Mouse (Mus musculus): Measurements from ENCODE around the gene Tpx2. TPM values are rescaled to one million over a fixed set of nuclear protein-coding genes. Genes with fewer than 3 reads are reported as not detected.

The Tpx2 gene
- polyA plus RNA-seq, 1 experiment from 2014 or later = 65.6 TPM

DNA sequence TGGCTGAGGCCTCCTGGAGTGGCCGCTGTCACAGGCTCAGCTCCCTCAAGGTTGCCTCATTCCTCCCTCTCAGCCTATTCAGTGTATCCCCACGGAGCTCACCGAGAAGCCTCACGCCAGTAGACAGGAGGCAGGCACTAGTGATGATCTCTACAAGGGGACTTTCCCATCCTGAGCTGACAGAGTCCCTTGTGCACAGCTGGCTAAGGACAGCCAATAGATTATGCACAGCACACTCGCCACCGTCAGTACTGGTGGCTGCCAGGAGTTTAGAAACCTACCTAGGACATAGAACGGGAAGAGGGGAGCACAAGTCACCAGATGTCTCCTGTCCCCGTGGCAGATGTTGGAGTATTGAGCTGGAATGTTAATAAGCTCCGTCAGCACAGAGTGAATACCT lies 69.9 kb downstream of the Tpx2 start:
- WGBS = 45% methylated on average over 9 of the region's 9 CpGs
- Histone ChIP-seq H3K36me3 (no peaks in the 10 kb centered on the region), H3K4me2 (no peak overlapping the region), H3K4me1 (replicated peaks) (peaks cover 31% of the 10 kb centered on the region), H3K27ac (ENCODE audit: poor library complexity, severe bottlenecking) (no peak overlapping the region), H3K27me3 (replicated peaks) (peaks cover 18% of the 10 kb centered on the region), H3K9me3 (replicated peaks) (no peaks in the 10 kb centered on the region), H3K9ac (no peak overlapping the region), H3K4me3 (no peak overlapping the region)
- no peak for ATAC-seq (ENCODE audit: insufficient number of reproducible peaks, low FRiP score)

DNA sequence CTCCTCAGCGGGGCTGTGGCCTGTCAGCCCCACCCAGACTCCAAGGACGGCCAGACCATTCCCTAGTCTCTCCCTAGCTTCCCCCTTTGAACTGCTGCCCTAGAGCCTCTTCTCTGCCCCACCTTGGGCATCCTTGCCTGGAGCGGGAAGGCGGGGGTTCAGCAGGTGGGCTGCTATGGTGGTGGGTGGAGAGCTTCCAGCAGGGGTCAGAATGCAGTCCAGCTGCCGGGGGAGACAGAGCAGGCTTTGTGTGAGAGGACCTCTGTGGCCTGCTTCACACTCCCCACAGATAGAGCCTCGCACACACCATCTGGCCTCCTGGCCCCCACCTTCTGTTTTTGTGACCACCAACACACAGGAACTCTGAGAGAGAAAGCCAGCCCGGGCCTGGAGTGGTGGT lies 74.6 kb downstream of the Tpx2 start:
- Histone ChIP-seq H3K4me1 (replicated peaks) (peaks cover 51% of the 10 kb centered on the region), H3K9me3 (replicated peaks) (no peaks in the 10 kb centered on the region), H3K9ac (no peak overlapping the region), H3K4me3 (no peak overlapping the region), H3K4me2 (no peak overlapping the region), H3K27ac (ENCODE audit: poor library complexity, severe bottlenecking) (no peak overlapping the region), H3K36me3 (no peaks in the 10 kb centered on the region), H3K27me3 (replicated peaks) (peaks cover under 1% of the 10 kb centered on the region; the same call in 1 of the 2 replicates)
- no peak; the same call in 1 of the 2 replicates for ATAC-seq (ENCODE audit: insufficient number of reproducible peaks, low FRiP score)
- WGBS = 26% methylated on average over 7 of the region's 7 CpGs

DNA sequence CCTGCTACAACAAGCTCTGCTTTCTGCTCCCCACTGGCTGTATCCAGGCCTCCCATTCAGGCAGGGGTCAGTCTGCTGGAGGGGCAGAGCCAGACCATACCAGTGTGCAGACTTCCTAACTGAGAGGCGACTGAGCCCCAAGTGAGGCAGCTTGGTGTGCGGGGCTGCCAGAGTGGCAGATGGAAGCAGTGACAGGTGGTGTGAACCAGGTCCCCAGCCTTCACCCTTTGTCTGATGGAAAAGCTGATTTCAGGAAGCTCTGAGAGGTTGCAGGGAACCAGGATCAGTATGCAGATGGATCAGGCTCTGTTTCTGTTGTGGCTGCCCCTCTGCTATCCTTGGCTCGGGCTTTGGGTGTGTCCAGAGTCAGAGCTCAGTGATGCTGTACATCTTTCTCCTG lies 75.9 kb downstream of the Tpx2 start:
- H3K4me3 ChIP-seq = no peak overlapping the region
- H3K27ac ChIP-seq (ENCODE audit: poor library complexity, severe bottlenecking) = no peak overlapping the region
- H3K27me3 ChIP-seq (replicated peaks) = no peaks in the 10 kb centered on the region
- H3K36me3 ChIP-seq = no peaks in the 10 kb centered on the region
- peaks cover 49% of the 10 kb centered on the region for H3K4me1 ChIP-seq (replicated peaks)
- ATAC-seq (ENCODE audit: insufficient number of reproducible peaks, low FRiP score) = no peak
- no peak overlapping the region for H3K9ac ChIP-seq
- 67% methylated on average over 3 of the region's 3 CpGs for WGBS
- H3K4me2 ChIP-seq = no peak overlapping the region
- no peaks in the 10 kb centered on the region for H3K9me3 ChIP-seq (replicated peaks)

DNA sequence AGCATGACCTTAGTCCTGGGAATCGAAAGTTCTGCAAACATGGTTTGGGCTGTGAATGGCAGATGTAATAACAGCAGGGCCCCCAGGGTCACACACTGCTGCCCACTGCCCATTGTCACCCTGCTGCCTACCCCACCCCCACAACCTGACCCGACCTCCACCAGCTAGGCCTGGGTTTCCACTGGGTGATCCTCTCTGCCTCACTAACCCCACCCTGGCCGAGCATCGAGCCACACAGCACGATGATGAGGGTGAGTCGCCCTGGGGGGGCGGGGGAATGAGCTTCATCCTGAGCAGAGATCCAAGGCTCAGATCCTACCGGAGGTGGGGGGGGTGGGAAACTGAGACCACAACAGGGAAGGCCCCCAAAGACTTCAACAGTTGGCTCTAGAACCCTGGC lies 76.4 kb downstream of the Tpx2 start:
- WGBS = 68% methylated on average over 8 of the region's 8 CpGs
- no peak for ATAC-seq (ENCODE audit: insufficient number of reproducible peaks, low FRiP score)
- peaks cover 49% of the 10 kb centered on the region for H3K4me1 ChIP-seq (replicated peaks)

DNA sequence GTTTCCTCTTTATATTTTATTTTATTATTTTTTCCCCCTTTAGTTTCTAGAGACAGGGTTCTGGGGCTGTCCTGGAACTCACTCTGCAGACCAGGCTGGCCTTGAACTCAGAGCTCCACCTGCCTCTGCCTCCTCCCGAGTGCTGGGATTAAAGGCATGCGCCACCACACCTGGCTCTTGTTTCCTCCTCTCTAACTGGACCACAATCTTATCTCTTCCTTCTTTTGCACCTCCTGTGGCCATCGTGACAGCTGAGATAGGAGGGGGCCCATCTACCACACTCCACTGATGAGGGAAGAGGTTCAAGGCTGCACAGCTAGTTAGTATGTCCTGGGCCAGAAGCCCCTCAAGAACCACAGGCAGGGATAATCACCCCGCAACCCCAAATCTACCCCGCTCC lies 76.8 kb downstream of the Tpx2 start:
- Histone ChIP-seq H3K9me3 (replicated peaks) (no peaks in the 10 kb centered on the region), H3K9ac (no peak overlapping the region), H3K36me3 (no peaks in the 10 kb centered on the region), H3K27me3 (replicated peaks) (no peaks in the 10 kb centered on the region), H3K27ac (ENCODE audit: poor library complexity, severe bottlenecking) (no peak overlapping the region), H3K4me3 (no peak overlapping the region), H3K4me1 (replicated peaks) (peaks cover 47% of the 10 kb centered on the region), H3K4me2 (no peak overlapping the region)
- 57% methylated on average over 5 of the region's 5 CpGs for WGBS
- ATAC-seq (ENCODE audit: insufficient number of reproducible peaks, low FRiP score) = no peak

More for the DNA sequence above, 76.4 kb downstream of the Tpx2 start:
- Histone ChIP-seq H3K27ac (ENCODE audit: poor library complexity, severe bottlenecking) (no peak overlapping the region), H3K4me2 (no peak overlapping the region), H3K4me3 (no peak overlapping the region), H3K9me3 (replicated peaks) (no peaks in the 10 kb centered on the region), H3K9ac (no peak overlapping the region), H3K27me3 (replicated peaks) (no peaks in the 10 kb centered on the region), H3K36me3 (no peaks in the 10 kb centered on the region)

DNA sequence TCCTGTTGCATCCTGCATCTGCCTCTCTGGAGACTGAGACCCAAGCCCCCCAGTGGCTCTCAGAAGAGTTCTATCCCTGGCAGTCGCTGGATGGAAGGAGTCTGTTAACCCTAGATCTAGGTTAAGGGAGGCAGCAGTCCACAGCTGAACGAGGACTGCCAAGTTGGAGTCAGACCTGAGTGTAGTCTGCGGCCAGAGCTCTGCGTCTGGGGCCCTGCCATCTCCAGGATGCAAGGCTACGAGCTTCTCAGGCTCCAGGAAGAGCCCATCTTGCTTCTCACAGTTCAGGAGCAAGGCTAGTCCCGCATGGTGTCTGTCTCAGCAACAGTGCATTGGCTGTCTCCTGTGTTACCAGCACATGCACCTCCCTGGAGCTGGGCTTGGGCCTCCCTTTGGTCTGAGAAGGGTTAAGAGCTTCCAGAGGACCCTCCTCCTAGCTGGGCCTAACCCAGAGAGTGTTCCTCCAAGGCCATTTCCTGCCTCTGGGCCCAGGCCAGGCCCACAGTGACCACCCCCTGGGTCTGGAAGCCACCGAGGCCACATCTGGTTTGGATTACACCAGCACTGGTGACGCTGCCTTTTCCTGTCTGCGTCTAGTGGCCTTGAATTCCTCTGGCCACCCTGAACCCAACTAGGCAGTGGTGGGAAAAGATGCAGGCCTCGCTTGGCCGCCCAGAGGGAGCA lies 77.6 kb downstream of the Tpx2 start:
- 44% methylated on average over 11 of the region's 11 CpGs for WGBS
- Histone ChIP-seq H3K4me3 (no peak overlapping the region), H3K27ac (ENCODE audit: poor library complexity, severe bottlenecking) (peak overlapping the region; percentile 63; the same call in 1 of the 2 replicates), H3K27me3 (replicated peaks) (peaks cover 6% of the 10 kb centered on the region; the same call in 1 of the 2 replicates), H3K4me2 (no peak overlapping the region), H3K36me3 (no peaks in the 10 kb centered on the region), H3K9ac (0 out of 2 replicates have a peak overlapping the region, but pooled peaks have one; percentile 3), H3K4me1 (replicated peaks) (peaks cover 54% of the 10 kb centered on the region), H3K9me3 (replicated peaks) (no peaks in the 10 kb centered on the region)
- peak; percentile 79 for ATAC-seq (ENCODE audit: insufficient number of reproducible peaks, low FRiP score)

DNA sequence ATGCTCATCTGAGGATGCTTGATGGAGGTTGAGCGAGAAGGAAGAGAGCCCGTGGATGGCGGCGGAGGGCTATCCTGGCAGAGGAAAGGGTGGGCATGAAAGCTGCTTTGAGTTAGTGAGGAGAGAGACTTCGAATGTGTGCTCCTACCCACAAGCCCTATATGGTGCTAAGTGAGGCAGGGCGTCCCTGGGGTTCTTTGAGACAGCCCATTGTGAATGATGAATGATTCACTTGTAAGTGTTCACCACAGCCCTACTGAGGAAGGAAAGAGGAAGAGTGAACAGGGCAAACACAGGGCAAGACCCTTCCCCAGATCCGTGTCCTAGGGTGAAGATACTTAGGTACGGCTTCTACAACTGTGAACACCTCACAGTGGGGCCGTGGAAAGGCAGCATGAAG lies 79.1 kb downstream of the Tpx2 start:
- H3K9me3 ChIP-seq (replicated peaks) = no peaks in the 10 kb centered on the region
- no peak for ATAC-seq (ENCODE audit: insufficient number of reproducible peaks, low FRiP score)
- peaks cover 8% of the 10 kb centered on the region; the same call in 1 of the 2 replicates for H3K27me3 ChIP-seq (replicated peaks)
- H3K27ac ChIP-seq (ENCODE audit: poor library complexity, severe bottlenecking) = no peak overlapping the region
- no peak overlapping the region for H3K4me2 ChIP-seq
- no peak overlapping the region for H3K9ac ChIP-seq
- H3K4me1 ChIP-seq (replicated peaks) = peaks cover 65% of the 10 kb centered on the region
- no peaks in the 10 kb centered on the region for H3K36me3 ChIP-seq
- 77% methylated on average over 9 of the region's 9 CpGs for WGBS
- H3K4me3 ChIP-seq = no peak overlapping the region

DNA sequence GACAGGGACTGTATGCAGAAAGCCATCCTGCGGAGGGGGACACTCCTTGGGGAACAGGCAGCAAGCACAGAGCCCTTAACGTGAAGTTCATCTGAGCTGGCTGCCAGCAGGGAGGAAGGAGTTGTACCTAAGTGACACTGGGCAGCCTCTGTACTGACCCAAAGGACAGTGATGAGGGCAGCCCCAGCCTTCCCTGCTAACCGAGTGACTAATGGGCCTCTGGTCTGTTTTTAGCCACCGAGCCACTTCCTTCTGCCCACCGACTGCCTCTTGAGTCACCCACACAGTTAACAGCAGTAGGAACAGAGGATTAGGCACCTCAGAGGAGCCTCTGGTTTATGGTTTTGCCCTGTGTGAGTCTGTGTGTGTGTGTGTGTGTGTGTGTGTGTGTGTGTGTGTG lies 79.6 kb downstream of the Tpx2 start:
- Histone ChIP-seq H3K27ac (ENCODE audit: poor library complexity, severe bottlenecking) (no peak overlapping the region), H3K9me3 (replicated peaks) (no peaks in the 10 kb centered on the region), H3K36me3 (no peaks in the 10 kb centered on the region), H3K27me3 (replicated peaks) (peaks cover 12% of the 10 kb centered on the region), H3K4me3 (no peak overlapping the region), H3K4me1 (replicated peaks) (peaks cover 63% of the 10 kb centered on the region), H3K4me2 (no peak overlapping the region), H3K9ac (no peak overlapping the region)
- 36% methylated on average over 5 of the region's 5 CpGs for WGBS
- no peak for ATAC-seq (ENCODE audit: insufficient number of reproducible peaks, low FRiP score)

DNA sequence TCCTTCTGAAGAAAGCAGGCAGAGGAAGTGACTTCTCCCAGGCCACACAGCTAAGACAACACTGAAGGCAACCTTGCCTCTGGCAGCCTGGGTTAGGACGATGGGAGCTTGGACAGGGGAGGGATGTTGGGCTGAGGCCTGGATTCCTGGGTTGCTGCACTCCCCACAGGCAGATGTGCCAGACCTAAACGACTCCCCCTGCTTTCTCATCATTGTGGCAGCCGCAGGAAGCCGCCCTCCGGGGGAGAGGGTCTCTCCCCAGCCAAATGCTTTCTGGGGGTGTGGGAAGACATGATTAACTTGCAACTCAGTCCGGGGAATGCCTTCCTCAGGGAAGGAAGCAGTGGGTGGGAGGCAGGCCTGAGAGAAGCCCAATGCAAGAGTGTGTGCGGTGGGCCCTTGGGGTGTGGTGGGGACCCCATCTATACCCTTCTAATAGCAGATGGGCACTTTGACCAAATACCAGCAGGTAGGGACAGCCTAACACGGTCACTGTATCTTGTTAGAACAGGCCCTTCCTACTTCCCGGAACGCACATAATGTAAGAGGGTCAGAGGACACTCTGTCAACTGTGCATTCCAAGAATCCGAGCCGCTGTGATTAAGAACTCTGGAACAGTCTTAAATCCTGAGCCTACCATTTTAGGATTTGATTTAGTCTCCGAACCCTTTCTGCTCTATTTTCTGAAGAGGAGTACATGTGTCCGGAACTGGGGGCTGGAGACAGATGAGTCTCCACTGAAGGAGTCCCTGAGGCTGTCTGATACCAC lies 80.6 kb downstream of the Tpx2 start:
- H3K4me2 ChIP-seq = no peak overlapping the region
- H3K27ac ChIP-seq (ENCODE audit: poor library complexity, severe bottlenecking) = 0 out of 2 replicates have a peak overlapping the region, but pooled peaks have one; percentile 1
- no peaks in the 10 kb centered on the region for H3K36me3 ChIP-seq
- peaks cover 70% of the 10 kb centered on the region for H3K4me1 ChIP-seq (replicated peaks)
- ATAC-seq (ENCODE audit: insufficient number of reproducible peaks, low FRiP score) = no peak
- no peak overlapping the region for H3K4me3 ChIP-seq
- 48% methylated on average over 14 of the region's 14 CpGs for WGBS
- no peaks in the 10 kb centered on the region for H3K9me3 ChIP-seq (replicated peaks)
- peaks cover 16% of the 10 kb centered on the region for H3K27me3 ChIP-seq (replicated peaks)
- H3K9ac ChIP-seq = 0 out of 2 replicates have a peak overlapping the region, but pooled peaks have one; percentile 1

DNA sequence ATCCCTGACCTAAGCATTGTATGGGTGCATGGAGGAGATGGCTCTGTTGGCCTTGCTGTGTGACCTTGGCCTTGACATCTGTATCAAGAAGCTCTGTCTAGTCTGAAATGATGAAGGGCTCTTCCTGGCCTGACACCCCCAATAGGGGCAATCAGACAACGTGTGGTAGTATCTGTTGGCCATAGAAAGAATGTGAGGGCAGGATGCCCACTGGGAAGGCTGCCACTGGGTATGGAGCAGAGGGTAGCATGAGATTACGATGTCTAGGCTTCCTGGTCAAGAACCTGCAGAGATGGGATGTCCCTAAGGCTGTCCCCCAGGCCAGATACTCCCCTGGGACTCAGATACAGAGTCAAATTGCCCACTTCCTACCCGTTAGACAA lies 81.2 kb downstream of the Tpx2 start:
- peaks cover 19% of the 10 kb centered on the region for H3K27me3 ChIP-seq (replicated peaks)
- H3K27ac ChIP-seq (ENCODE audit: poor library complexity, severe bottlenecking) = no peak overlapping the region
- no peak for ATAC-seq (ENCODE audit: insufficient number of reproducible peaks, low FRiP score)
- no peaks in the 10 kb centered on the region for H3K36me3 ChIP-seq
- 58% methylated on average over 3 of the region's 3 CpGs for WGBS
- no peak overlapping the region for H3K4me3 ChIP-seq
- no peak overlapping the region for H3K9ac ChIP-seq
- H3K4me2 ChIP-seq = no peak overlapping the region
- no peaks in the 10 kb centered on the region for H3K9me3 ChIP-seq (replicated peaks)
- H3K4me1 ChIP-seq (replicated peaks) = peaks cover 72% of the 10 kb centered on the region

DNA sequence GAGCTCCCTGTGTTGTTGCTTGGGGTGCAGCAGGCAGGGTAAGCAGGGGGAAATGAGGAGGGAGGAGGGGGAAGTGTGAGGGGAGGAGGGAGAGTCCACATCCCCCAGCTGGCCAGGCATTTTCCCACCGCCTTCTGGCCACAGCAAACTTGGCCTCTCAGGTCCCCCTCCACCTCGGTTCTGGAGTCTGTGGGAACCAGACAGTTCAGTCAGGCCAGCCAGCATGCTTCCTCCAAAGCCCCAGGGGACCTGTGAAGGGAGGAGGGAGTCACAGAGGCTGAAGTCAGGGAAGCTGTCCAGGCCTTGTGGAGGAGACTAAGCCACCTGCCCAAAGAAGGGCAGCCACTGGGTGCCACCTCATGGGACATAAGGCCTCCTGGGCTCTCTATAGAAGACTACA lies 82.5 kb downstream of the Tpx2 start:
- H3K4me1 ChIP-seq (replicated peaks) = peaks cover 61% of the 10 kb centered on the region
- no peak overlapping the region for H3K27ac ChIP-seq (ENCODE audit: poor library complexity, severe bottlenecking)

More for the DNA sequence above, 82.5 kb downstream of the Tpx2 start:
- H3K4me3 ChIP-seq = no peak overlapping the region
- 0 out of 2 replicates have a peak overlapping the region, but pooled peaks have one; percentile 40 for H3K9ac ChIP-seq
- WGBS = 26% methylated on average over 2 of the region's 2 CpGs
- ATAC-seq (ENCODE audit: insufficient number of reproducible peaks, low FRiP score) = no peak
- no peaks in the 10 kb centered on the region for H3K36me3 ChIP-seq
- peaks cover 27% of the 10 kb centered on the region for H3K27me3 ChIP-seq (replicated peaks)
- H3K9me3 ChIP-seq (replicated peaks) = no peaks in the 10 kb centered on the region
- no peak overlapping the region for H3K4me2 ChIP-seq

Measured in heart, embryonic 12.5 days (tissue).